Mouse (Mus musculus): ENCODE measurements around the gene Acin1.

Gene Acin1

DNA sequence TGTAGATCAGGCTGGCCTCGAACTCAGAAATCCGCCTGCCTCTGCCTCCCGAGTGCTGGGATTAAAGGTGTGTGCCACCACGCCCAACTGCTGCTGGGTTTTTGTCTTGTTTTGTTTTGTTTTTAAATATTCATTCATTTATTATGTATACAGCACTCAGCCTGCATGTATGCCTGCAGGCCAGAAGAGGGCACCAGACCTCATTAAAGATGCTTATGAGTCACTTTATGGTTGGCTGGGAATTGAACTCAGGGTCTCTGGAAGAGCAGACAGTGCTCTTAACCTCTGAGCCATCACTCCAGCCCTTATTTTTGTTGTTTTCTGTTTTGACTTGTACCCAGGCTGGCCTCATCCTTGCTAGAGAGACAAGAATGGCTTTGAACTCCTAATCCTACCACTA lies 76.8 kb downstream of the Acin1 start:
- DNase-seq (ENCODE audit: low read depth, low spot score): peak; percentile 61

- no peak for DNase-seq (ENCODE audit: low read depth, low spot score)
Measured at GRCm38 (mm10) chr14:54609245-54609644, 77.5 kb downstream of the Acin1 start.

GRCm38 (mm10) chr14:54607226-54607625 lies 79.5 kb downstream of the Acin1 start:
- no peak for DNase-seq (ENCODE audit: low read depth, low spot score)

DNA sequence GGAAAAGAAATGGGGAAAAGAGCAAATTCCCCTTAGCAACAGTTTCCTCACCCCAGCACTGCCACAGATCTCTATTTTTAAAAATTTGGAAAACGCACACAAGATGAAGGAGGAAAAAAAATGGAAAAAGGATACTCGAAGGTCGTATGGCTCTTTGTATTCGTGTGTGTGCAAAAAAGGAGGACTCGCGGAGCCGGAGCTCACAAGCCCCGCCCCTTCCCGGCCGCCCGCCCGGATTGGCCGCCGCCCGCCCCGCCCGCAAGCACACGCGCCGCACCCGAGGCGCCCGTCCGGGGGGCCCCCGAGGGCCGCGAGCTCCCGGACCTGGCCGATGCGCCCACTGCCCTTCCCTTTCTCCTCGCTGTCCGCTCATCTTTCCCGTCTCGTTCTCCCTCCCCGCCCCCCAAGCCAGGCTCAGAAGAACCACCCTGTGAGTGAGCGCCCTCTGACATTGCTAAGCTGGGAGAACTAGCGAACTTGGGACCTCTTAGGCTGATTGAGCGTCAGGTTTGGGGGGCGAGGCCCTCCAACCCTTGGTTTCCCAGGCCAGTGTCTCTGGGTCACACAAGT lies 80.9 kb downstream of the Acin1 start, which contains the start of gene 4931414P19Rik:
4931414P19Rik (minus strand) TSS at position 242 of the 570 bp plus-strand sequence.
- peak; percentile 89 for DNase-seq (ENCODE audit: low read depth, low spot score)

GRCm38 (mm10) chr14:54603686-54604085 lies 83.0 kb downstream of the Acin1 start:
- no peak for DNase-seq (ENCODE audit: low read depth, low spot score)

GRCm38 (mm10) chr14:54603038-54603654 lies 83.6 kb downstream of the Acin1 start:
- DNase-seq (ENCODE audit: low read depth, low spot score): peak; percentile 97

DNA sequence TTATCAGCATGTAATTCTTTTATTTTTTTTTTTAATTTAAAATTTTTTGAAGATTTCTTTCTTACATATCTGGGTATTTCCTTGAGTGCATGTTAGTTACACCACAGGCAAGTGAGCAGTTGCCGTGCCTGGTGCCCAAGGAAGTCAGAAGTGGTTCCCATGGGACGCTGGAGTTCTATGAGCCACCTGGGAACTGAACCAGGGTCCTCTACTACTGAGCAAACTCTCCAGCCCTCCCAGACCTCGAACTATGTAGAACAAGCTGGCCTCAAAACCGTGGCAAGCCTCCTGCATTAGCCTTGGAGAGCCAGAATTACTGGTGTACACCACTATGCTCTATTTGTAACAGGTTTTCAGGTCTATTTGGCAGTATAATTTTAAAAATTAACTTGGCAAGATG lies 84.1 kb downstream of the Acin1 start:
- DNase-seq (ENCODE audit: low read depth, low spot score): no peak

DNA sequence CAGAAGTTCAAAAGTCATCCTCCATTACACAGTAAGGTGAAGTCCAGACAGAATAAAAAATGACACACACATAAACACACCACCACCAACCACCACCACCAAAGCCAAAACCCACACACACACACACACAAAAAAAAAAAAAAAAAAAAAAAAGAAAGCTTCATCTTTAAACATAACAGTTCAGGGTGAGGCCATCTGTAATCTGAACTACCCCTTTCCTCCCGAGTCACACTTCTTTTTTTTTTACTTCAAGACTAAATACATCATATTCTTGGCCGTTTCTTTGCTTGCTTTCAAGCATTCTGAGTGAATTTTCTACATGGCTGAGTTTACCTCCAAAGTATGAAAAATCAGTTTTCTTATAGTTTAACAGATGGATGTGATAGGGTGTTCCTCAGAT lies 85.1 kb downstream of the Acin1 start:
- DNase-seq (ENCODE audit: low read depth, low spot score): no peak

GRCm38 (mm10) chr14:54597084-54597483 lies 89.6 kb downstream of the Acin1 start:
- DNase-seq (ENCODE audit: low read depth, low spot score): peak; percentile 29

DNA sequence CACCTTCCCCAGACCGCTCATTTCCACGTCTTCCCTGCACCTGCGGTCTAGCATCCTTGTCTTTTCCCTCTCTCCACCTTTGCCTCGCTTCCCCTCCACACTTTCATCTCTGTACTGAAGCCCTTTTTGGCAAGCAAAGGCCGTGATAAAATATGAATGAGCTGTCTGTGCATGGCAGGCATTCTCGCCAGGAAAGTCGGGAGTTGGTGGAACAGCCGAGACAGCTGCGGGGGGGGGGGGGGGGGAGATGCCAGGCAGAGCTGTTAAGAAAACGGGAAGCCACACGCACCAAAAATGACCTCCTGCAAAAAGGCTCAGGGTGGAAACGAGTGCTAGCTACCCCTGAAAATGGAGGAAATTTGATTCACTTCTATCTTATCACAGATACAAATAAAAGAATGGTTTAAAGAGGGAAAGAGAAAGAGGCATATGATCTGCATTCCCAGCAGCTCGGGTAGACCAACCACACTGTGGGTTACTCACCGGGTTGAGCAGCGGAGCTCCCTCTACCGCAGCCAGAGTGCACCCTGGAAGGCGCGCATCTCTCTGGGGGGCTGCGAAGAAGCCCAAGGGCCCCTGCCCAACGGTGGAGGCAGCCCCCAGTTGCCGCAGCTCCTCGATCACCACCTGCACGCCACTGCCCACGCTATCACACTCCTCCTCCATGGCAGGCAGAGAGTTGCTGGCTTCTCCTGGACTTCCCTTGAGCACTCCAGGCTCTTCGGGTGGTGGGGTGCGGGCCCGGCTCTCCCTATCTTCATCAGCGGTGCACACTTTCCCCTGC lies 91.9 kb downstream of the Acin1 start:
- no peak for DNase-seq (ENCODE audit: low read depth, low spot score)

GRCm38 (mm10) chr14:54594055-54594454 lies 92.7 kb downstream of the Acin1 start:
- peak; percentile 61 for DNase-seq (ENCODE audit: low read depth, low spot score)

- DNase-seq (ENCODE audit: low read depth, low spot score): no peak
Measured at GRCm38 (mm10) chr14:54592319-54592934, 94.3 kb downstream of the Acin1 start.
